Mouse (Mus musculus): Measurements from ENCODE around the gene Podxl2.

The Podxl2 gene

DNA sequence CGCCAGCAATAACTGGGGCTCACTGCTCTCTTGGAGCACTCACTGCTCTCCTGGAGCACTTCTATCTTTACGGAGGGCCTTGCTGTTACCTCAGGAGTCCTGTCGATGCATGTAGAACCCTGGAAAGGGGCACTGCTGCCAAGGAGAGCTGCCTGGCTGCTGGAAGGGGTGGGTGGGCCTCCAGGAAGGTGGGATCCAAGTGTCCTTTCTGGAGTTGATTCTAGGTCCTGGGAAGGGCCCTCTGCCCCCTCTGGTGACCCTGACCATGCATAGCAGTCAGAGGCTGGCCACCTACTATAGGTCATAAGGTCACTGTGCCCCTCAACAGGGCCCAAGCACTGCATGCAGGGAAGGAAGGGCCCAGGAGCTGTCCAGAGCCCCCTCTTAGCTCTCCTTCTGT, 47.9 kb downstream of the Podxl2 start:
- DNase-seq = no peak

- DNase-seq = peak; percentile 77
Measured at GRCm38 (mm10) chr6:88826545-88826944, 48.3 kb downstream of the Podxl2 start.

GRCm38 (mm10) chr6:88826088-88826487, 48.8 kb downstream of the Podxl2 start:
- peak; percentile 75 for DNase-seq

DNA sequence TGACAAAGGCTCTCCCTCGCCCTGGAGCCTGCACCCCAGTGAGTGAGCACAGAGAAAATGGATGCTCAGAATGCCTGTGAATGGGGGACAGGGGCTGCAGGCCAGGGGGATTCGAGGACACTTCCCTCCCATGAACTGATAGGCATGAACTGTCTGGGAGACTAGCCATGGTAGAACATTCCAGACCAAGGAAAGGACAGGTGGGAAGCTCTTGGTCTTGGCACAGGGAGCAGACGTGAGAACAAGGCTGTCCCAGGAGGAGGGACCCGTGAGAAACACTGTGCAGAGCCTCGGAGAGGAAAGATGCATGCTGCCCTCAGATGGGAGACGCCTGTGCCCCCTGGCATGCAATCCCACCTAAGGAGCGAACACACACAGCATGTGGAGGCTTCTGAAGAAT, 50.7 kb downstream of the Podxl2 start:
- DNase-seq = no peak

GRCm38 (mm10) chr6:88821901-88822300, 52.9 kb downstream of the Podxl2 start:
- peak; percentile 69 for DNase-seq

- no peak for DNase-seq
Measured at GRCm38 (mm10) chr6:88821294-88821693, 53.5 kb downstream of the Podxl2 start.

- no peak for DNase-seq
Measured at GRCm38 (mm10) chr6:88820853-88821252, 54.0 kb downstream of the Podxl2 start.

DNA sequence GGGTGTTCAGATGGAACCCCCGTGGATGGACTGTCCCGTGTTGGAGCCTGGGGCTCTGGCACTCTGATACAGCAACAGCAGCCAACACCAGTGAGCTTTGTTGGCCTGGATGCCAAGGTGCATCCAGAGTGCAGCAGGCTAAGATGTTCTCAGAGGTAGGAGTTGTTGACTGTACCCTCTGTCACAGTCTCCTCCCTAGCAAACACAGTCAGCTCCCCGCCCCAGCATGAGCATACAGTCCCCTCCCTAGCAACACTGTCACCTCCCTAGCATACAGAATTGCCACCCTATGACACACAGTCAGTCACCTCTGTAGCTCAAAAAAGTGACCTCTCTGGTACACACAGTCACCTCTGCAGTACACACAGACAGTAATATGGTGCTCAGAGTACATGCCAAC, 57.9 kb downstream of the Podxl2 start:
- no peak for DNase-seq

- DNase-seq = no peak
Measured at GRCm38 (mm10) chr6:88815489-88815888, 59.4 kb downstream of the Podxl2 start.

GRCm38 (mm10) chr6:88815036-88815435, 59.8 kb downstream of the Podxl2 start:
- no peak for DNase-seq

GRCm38 (mm10) chr6:88813832-88814231, 61.0 kb downstream of the Podxl2 start:
- no peak for DNase-seq

GRCm38 (mm10) chr6:88812886-88813285, 62.0 kb downstream of the Podxl2 start:
- no peak for DNase-seq

DNA sequence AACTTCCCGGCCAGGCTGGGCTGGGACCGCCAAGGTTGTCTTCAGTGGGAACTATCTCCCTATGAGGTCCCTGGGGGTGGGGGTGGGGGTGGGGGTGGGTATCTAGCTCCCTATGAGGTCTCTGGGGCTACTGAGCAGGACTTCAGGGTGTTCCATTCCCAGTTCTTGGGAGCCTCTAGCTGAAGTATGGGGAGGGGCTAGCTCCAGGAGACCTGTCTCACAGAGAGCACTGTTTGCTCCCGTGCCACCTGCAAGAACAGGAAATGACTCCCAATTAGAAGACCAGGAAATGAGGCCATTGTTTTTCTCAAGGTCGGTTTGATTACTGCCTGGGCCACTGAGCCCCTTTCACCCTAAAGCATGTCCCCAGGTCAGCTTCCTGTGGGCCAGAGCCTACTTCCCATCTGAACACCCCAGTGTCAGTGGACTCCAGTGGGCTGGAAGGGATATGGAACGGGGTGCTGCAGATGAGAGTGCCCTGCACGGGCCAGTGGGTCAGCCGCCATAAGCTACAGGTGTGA, 62.9 kb downstream of the Podxl2 start:
- no peak for DNase-seq

DNA sequence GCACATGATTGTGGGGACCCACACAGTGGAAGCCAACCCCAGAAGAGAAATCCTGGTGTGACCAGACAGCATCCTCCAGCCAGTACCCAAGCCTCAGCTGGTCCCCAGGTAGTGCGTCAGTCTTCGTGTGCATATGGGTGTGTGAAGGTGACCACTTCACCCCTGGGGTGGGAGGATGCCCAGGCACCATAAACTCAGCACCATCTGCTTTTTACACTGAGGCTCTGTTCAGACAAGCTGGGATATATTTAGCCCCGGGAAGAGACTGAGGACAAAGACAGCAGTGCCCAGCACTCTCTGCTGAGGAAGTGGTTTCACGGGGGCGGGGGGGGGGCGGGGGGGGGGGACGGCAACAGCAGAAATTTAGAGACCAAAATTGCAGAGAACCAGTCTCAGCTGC, 63.4 kb downstream of the Podxl2 start:
- peak; percentile 67 for DNase-seq

DNA sequence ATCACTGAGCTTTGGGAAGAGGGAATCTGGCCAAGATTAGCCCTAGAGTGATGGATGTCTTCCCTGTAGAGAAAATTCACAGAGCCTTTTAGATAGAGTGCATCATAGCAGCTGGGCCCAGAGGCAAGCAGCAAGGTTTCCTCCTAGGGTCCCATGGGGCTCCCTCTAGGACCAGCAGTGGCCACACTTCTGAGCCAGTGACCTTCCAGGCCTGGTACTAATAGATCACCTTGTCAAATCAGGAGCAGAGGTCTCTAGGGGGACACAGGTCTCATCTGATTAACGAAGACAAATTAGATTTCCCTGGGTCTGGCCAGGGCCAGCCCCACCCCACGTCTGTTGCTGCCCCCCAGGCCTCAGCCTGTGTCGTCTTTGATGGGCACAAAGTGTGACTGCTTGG, 64.6 kb downstream of the Podxl2 start:
- DNase-seq = no peak

GRCm38 (mm10) chr6:88809091-88810037, 65.5 kb downstream of the Podxl2 start:
- no peak for DNase-seq

GRCm38 (mm10) chr6:88804966-88805577, 69.8 kb downstream of the Podxl2 start:
- no peak for DNase-seq

DNA sequence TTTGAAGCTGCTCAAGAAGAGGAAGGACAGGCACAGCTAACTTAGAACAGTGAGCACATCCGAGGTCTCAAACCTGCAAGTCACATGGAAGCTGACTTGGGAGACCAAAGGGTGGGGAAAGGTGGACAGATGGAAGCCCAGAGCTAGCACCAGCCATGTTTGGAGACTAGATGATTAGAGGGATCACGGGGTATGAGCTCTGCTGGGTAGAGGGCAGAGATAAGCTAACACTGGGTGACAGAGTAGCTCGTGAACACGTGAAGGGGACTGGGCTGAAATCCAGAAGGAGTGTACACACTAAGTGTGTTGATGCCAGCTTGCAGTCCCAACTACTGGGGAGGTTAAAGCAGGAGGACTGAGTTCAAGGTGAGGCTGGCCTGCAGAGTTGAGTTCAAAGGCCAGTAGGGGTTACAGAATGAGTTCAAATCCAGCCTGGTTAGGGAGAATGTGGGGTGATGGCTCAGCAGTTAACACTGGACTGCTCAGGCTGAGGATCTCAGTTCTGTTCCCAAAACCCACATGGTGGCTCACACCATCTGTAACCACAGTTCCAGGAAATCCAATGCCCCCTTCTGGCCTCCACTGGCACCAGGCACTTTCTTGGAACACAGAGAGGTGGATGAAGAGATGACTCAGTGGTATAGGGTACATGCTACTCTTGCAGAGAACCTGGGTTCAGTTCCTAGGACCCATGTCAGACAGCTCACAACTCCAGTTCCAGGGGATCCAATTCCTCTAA, 70.7 kb downstream of the Podxl2 start:
- DNase-seq = no peak

GRCm38 (mm10) chr6:88803051-88803450, 71.8 kb downstream of the Podxl2 start:
- no peak for DNase-seq

DNA sequence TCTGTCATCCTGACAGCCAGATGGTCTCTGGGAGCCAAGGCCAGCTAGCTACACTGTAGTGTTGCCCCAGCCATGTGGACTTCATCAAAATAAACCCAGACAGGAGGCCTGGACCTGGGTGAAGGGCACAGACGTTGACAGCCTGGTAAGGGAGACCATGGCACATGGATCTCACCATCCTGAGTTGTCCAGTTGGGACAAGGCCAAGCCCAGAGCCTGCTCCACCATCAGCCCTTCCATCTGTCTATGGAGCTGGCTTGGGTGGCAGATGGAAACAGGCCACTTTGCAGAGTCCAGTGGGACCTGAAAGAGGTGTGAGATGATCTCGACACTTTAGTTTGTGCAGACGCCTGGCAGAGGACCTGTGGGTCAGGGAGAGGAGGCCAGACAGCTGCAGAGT, 74.1 kb downstream of the Podxl2 start:
- no peak for DNase-seq

- no peak for DNase-seq
Measured at GRCm38 (mm10) chr6:88800191-88800590, 74.7 kb downstream of the Podxl2 start.

DNA sequence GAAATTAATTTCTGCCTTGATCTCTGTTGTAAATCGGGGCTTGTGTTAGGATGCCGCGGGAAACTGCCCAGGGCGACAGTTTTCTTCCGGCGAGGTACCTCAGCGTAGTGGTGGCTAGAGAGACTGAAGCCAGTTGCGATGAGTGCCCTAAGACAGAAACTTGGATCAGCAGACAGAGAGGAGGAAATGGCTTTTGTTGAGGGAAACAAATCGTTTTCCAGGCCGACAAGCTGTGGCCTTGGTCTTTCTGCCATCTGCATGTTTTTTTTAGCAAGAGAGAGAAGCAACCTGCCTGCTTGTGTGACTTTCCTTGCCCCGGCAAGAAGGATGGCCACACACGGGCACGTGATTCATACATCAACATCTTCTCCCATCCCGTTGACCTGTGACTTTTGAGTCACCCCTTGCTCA, 80.3 kb downstream of the Podxl2 start:
- DNase-seq = no peak

- DNase-seq = no peak
Measured at GRCm38 (mm10) chr6:88793872-88794271, 81.0 kb downstream of the Podxl2 start.

Data from layer of hippocampus, adult 9-11 months (tissue).